Mouse (Mus musculus): ENCODE measurements around the gene Gpr142.

Gene Gpr142

DNA sequence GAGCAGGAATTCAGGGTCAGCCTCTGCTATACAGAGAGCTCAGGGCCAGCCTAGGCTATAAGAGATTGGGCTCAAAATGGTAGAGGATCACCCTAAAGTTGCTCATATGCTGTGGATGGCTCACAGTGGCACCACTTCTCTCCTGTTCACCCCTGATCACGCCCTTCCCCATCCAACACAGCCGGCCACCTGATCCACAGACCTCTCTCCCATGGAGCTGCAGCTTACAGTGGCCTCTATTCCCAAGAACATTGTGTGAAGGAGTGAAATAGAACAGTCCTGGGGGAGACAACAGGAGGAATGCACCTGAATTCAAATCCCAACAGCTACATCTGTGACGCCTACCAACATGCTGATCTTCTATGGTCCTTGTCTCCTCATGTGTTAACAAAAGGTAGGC is at the start of gene Gpr142:
Gpr142 (plus strand) TSS at position 301 of the 400 bp plus-strand sequence.
- CTCF ChIA-PET: interaction anchor here (0.6 kb wide), 2 partner anchors 15 to 760 kb away, joined by 4 to 6 read pairs; no protein-coding TSS in a partner anchor

DNA sequence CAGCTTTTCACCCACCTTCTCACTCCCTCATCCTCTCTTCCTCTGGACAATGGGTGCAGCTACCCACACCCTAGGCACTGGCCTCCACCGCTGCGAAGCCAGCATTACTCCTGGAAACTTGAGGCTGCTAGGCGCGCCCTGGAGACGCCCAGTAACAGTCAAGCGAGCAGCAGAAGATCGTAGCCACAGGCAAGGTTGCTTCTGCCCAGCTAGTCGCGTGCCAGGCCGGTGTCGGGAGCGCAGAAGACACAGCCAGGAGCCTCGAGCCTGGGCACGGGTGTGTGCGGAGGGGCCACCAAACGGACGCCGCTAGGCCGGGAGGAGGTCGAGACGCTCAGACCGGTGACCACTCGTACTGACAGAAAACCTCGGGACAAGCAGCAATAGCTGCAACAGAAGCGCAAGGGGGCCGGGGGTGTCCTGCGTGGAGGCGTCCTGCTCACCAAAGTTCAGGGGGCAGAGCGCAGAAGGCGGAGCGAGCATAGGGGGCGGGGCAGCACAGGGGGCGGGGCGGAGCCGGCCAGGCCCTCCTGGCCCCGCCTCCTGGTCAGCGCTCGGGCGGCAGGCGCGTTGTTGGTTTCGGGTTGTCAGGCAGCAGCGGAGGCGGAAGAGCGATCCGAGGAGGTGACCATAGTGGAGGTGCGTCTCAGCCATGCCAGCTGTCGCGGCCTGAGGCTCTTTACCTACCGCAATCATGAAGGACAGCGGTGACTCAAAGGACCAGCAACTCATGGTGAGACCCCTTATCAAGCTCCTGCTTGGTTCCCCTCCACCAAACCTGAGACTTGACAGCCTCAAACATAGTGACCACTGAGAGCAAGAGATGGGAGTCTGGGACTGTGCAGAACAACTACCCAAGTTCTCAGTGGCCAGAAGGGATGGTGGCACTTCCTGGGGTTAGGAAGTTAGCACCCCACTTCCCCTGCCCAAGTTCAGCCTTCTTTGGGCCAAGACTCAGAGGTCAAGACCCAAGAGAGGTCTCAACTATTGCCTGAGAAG is 33.6 kb upstream of the Gpr142 start, which contains the start of gene Kif19a:
Kif19a (plus strand) TSS at position 569 of the 999 bp plus-strand sequence.
- CTCF ChIA-PET: interaction anchor here (0.8 kb wide), 1 partner anchor 38 kb away, joined by 3 read pairs; no protein-coding TSS in a partner anchor

DNA sequence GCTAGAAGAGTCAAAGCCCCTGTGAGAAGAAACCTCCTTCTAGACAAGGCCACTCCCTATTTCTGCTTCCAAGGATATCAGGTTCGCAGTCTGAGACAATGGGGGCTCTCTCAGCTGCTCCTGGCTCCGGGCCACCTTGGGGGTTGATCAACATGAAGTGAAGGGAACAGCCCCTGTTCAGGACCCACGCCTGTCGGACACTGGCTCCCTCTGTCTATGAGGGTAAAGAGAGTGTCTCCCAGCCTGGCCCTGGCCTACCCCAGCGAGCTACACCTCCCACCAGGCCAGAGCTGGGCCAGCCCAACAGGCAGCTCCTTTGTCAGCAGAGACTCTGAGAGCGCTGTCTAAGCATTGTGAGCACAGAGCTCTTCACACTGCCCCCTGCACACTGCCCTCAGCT is 28.8 kb upstream of the Gpr142 start:
- CTCF ChIA-PET: no interaction called here

DNA sequence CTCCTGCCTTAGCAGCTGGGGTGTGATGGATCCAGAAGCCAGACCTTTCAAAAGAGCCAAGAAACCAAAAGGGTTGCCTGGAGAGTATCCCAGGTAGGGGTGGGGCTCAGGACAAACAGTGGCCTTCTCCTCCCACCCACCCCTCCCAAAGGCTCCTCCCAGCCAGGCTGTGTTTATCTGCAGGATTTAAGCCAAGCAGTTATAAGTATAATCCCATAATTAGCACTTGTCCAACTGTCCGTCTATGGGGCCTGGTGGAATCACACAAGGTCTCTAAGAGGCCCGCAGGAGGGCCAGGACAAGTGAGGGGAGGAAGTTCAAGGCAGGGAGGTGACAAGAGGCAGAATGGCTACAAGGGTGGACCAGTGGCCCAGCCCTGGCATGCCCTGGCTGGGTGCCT is 26.8 kb upstream of the Gpr142 start:
- CTCF ChIA-PET: no interaction called here

DNA sequence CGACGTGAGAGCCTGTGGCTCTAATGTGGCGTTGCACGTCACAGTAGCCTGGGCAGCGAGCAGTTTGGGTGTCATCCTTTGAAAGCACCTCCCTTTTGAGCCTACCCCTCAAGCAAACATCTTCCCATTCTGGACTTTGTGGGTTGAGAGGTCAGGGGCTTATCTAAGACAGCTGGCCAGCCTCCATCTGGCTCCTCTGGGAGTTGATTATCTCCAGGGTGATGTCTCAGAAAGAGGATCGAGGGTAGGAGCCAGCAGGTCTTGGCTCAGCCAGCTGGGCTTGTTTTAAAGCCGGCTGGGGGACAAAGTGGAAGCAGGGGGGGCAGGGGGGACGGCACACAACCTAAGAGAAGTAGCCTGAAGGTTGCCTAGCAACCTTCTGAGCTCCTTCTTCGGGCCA is 18.6 kb upstream of the Gpr142 start:
- CTCF ChIA-PET: no interaction called here

DNA sequence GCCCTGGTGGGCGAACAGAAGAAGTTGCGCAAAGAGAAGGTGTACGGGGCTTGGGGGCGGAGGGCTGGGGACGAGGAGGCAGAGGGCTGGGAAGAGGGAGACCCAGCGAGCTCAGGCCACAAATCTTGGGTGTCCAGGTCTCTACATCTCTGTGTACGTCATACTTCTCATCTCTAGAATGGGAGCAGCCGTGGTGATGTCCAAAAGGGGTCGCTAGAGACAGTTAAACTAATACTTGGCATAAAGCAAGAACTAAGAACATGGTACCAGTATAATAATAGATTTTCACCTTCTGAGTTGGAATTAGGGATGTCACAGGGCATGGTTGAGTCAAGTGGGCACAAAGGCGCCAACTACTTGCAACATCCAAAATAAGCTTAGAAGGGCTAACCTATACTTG is 12.8 kb upstream of the Gpr142 start:
- CTCF ChIA-PET: interaction anchor here (0.5 kb wide), 1 partner anchor 568 kb away, joined by 4 read pairs; no protein-coding TSS in a partner anchor

DNA sequence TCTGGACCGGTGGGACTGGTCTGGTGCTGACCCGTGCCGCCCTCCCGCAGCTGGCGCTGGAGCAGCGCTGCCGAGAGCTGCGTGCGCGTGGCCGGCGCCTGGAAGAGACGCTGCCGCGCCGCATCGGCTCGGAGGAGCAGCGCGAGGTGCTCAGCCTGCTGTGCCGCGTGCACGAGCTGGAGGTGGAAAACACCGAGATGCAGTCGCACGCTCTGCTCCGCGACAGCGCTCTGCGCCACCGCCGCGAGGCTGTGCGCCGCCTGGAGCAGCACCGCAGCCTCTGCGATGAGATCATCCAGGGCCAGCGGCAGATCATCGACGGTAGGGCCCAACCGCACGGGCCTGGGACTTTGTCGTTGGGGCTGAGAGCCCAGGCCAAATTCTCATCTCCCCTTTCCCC is 12.4 kb upstream of the Gpr142 start:
- CTCF ChIA-PET: interaction anchor here (0.5 kb wide), 1 partner anchor 568 kb away, joined by 4 read pairs; no protein-coding TSS in a partner anchor

DNA sequence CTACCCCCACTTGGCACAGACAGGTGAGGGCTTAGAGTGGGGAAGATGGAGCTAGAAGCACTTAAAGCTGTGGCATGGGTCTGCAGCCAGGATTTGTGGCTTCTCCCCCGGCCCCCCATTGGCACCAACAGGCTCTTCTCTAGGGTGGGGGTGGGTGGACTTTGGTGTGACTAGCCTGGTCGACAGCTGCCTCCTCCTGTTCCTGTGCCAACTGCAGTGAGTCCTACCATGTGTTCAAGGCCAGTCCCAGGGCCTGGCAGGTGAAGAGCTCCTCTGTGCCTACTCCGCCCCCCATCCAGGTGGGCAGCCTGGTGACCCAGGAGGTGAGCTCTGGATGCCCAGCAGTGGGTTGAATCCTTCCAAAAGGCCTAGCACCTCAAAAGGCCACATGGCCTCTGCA is 11.1 kb upstream of the Gpr142 start:
- CTCF ChIA-PET: interaction anchor here (0.6 kb wide), 2 partner anchors 47 to 78 kb away, joined by 4 read pairs; no protein-coding TSS in a partner anchor

DNA sequence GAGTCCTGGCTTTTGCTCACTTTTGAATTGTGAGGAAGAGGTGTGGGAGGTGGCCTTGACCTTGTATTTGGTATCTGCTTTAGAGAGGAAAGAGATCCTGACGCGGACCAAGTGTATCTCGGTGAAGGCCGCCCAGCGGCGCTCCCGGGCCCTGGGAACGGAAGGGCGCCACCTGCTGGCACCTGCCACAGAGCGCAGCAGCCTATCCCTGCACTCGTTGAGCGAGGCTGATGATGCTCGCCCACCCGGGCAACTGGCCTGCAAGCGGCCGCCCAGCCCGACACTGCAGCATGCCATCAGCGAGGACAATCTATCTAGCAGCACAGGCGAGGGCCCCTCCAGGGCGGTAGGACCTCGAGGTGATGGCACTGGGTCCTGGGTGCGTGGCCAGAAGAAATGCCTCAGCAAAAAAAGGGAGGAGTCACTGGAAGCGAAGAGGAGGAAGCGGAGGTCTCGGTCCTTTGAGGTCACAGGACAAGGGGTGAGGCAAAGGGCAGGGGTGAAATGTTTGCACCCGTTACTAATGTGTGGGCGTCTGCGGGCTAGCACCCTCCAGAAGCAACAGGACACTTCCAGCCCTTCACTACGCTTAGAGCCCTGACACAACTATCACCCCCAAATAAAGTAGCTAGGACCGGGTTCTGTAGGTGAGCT is 9.5 kb upstream of the Gpr142 start:
- CTCF ChIA-PET: interaction anchor here (0.8 kb wide), 1 partner anchor 48 kb away, joined by 3 read pairs; no protein-coding TSS in a partner anchor

DNA sequence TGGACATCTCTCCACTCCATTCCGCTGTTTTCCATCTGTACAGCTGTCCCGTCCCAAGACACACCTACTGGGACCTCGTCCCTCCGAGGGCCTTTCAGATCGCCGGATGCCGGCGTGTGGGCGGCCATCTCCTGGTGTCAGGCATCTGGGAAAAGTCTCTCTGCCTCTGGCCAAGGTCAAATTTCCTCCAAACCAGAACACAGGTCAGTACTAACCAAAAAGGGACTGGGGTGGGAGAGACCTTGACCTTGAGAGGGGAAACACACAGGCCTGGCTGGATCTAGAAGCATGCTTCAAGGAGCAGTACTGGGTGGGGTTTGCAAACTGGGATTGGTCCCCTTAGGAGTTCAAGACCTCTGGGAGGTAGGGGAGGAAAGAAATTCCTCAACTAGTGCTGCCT is 9.0 kb upstream of the Gpr142 start:
- CTCF ChIA-PET: no interaction called here

DNA sequence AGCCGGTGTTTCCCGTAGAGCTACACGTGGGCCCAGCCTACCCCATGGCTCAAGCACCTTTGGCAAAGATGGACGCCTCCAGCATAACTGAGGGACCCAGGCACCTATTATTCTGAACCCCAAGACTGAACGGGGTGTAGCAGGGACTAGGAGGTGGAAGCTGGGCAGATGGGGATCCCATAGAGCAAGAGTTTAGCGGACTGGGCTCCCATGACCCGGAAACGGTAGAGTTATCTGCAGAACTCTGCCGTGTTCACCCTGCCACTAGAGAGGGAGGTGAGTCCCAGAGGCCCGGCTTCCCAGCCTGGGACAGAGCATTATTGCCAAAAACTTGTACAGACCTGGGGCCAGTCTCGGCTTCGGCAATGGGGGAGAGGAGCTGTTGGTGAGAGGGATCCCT is 8.6 kb upstream of the Gpr142 start:
- CTCF ChIA-PET: interaction anchor here (0.7 kb wide), 1 partner anchor 357 kb away, joined by 7 read pairs; no protein-coding TSS in a partner anchor

DNA sequence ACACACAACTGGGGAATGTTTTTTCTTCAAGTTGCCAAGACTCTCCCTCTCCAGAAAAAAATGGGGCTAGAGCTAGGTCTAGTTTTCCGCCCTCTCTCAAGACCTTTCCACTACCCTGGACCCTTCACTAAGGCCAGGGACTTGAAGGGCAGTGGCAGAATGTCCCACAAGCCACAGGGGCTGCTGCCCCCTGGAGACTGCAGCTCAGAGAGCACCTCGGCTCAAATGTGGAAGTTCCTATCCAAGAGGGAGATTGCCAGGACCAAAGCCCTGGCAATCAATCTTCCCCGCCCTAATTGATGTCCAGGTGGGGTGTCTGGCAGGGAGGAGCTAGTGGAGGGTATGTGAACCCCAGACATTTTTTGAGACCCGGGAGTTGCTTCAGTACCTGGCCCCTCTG is 7.9 kb upstream of the Gpr142 start:
- CTCF ChIA-PET: interaction anchor here (0.7 to 1.9 kb wide), 2 partner anchors 22 to 357 kb away, joined by 6 to 7 read pairs; no protein-coding TSS in a partner anchor

DNA sequence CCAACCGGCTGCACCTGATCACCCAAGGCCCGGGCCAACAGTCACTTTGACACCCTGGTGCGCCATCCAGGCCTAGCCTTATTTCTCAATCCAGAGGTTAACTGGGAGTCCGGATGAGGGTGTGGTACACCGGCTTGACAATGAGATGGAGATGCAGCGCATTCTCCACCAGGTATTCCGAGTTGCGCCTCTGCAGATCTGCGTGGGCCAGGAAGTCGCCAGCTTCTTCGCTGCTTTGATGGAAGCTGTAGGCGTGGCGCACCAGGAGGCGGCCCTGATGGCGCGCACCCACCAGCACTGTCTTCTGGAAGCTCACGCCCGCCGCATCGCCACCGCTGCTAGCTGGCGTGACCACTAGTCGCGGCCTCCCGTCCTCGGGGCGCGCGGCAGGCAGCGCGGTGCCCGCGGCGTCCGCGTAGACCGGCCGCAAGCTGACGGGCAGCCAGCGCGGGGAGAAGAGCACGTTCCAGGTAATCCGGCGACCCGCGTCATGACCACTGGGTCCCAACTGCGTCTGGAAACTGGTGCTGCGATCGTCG is 7.3 kb upstream of the Gpr142 start:
- CTCF ChIA-PET: interaction anchor here (0.5 to 1.9 kb wide), 2 partner anchors 21 to 43 kb away, joined by 6 to 9 read pairs; no protein-coding TSS in a partner anchor

DNA sequence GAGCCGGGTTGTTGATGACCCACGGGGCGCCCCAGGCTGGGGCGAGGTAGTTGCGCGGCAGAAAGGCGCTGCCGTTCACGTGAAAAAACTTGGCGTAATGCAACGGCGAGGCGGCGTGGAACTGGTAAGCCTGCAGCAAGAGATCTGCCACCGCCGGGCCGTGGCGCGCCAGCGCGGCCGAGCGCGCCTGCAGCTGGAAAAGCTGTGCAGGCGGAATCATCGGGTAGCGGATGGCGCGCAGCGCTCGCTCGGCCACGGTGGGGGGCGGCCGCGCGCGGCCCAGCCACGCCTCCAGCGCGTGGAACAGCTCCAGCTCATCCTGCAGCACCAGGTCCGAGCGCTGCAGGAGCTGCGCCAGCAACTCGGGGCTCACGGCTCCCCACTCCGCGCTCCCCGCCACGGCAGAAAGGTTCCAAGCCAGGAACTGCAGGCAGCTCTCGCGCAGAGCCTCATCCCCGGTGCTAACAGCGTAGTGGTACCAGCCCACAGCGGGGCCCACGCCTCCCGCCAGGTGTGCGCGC is 6.8 kb upstream of the Gpr142 start:
- CTCF ChIA-PET: interaction anchor here (0.5 to 1.9 kb wide), 2 partner anchors 21 to 43 kb away, joined by 6 to 9 read pairs; no protein-coding TSS in a partner anchor

DNA sequence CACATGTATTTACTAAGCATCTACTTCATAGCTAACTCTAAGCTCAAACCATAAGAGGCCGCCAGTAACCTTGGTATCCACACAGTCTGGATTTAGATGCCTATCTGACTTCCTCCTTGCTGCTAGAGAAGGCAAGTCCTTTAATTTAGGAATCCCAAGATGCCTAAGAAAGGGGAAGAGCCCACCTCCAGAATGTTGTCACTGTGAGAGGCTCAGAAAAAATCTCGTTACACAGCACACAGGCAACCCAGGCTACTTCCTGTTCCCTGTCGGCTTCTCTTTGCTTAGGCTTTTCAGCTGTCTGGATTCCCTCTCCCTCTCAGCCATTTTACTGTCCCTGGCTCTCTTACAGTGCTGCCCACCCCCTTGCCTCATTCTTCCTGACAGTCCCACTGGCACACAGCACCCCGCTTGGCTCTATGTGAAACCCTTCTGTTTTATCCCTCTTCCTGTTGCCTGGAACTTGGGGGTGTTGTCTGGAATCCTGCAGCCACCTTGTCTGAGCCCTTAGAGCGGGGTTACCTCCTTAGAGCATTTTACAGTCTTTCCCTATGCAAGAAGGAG is 5.7 kb upstream of the Gpr142 start:
- CTCF ChIA-PET: interaction anchor here (0.5 to 1.9 kb wide), 2 partner anchors 20 to 57 kb away, joined by 3 to 6 read pairs; no protein-coding TSS in a partner anchor

DNA sequence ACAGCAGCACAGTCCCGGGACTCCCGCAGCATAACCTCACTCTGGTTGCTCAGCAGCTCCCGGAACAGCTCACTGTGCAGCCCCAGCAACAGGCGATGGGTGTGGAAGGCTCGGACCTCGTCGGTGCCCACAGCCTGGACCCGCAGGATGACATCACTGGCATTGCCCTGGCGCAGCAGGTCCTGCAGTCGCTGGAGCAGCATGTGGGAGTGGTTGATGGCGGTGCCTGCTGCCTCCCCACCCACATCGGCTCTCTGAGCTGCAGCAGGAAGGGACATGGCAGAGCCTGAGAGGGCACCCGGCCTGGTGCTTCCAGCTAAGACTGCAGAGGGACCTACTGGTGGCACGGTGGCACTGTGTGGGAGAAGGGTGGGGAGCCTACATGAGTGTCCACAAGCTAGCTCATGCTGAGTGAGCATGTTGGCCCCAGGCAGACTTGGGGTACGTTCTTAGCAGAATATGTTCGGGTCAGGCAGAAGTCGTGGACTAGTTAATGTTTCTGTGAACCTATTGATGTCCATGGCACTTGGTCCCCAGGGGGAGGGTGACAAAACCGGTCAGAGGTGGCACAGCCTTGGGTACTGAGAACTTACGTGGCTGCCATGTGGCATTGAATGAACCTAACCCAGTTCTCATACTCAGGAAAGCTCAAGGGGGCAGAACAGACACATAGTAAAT is 4.7 kb upstream of the Gpr142 start:
- CTCF ChIA-PET: interaction anchor here (0.6 kb wide), 1 partner anchor 23 kb away, joined by 3 read pairs; no protein-coding TSS in a partner anchor

DNA sequence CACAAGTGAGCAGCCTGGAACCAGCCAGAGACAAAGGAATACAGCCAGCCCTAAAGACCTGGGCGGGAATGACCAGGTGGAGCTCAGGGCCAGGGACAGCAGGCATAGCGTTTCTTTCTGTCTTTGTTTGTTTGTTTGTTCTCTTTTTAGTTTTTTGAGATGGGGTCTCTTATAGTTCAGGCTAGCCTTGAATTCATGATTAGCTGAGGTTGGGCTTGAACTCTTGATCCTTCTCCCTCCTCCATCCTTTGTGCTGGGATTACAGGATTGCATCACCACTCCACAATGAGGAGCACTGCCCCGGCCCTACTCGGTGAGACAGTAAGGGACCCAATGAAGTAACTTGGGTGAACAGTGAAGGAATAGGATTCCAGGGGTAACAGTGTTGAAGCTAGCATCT is 4.0 kb upstream of the Gpr142 start:
- CTCF ChIA-PET: no interaction called here

DNA sequence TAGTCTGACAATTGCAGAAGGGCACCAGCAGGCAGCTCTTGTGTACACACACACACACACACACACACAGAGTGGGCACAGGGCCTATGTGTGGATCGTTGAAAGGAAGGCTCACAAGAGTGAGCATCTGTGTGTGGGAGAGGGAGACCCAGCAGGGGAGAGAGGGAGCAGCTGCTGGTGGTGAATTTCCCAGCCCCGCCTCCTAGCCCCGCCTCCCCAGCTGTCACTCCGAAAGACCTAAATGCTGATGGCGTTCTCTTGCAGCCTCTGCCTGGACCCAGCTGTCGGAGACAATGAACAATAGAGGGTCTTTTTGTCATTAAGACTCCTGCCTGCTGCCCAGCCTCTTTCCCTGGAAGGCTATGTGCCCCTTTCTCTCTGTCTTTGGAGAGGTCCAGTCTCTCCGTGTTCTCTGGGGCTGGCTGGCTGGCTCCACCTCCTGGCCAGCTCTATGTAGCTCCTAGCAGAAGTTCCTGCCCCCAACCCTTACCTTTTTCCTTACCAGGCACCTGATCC is 3.4 kb upstream of the Gpr142 start:
- CTCF ChIA-PET: no interaction called here

DNA sequence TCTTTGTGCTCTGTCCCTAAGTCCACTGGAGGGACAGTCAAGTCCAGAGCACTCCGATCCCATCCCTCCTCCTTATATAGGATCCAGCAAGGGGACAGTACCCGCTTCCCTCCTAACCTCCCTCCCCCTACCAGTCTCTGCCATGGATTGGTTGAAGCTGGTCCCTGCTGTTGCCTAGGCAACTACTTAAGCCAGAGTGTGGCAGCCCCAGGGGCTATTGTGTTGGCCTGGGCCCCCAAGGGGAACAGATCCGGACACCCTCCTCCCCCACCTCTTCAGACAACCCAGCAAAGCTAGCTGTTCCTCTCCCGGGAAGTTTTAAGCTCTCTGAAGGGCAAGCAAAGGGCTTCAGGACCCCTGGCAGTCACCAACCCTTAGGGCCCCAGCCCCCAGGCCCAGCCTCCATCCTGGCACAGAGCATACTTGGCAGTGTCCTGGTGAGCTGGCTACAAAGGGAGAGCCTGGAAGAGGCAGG is 2.8 kb upstream of the Gpr142 start, which contains the start of gene Btbd17:
Btbd17 (minus strand) TSS at position 98 of the 475 bp plus-strand sequence.
- CTCF ChIA-PET: no interaction called here

DNA sequence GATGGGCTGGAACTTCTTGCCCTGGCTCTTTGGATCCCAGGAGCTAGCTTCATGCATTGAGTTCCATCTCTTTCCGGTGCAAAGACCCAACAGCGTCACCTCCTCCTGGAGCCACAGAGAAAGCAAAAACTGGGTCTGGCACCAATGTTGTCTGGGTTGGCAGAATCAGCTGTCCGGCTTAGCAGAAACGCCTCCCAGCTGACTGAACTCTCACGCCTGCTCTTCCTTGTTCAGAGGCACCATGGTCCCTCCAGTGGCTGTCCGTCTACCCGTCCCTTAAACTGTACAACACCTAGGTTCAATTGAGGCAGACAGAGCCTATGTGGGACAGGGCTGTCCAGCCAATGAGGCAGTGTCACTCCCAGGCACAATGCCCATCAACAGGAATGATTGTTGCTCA is 1.5 kb upstream of the Gpr142 start:
- CTCF ChIA-PET: no interaction called here
